Mouse (Mus musculus) frontal cortex, postnatal 14 days (tissue): ENCODE measurements around the gene Ephx3.

Experiments
- DNase-seq, 2 experiments: peaks; one replicate each; pipeline ENCODE4 v3.0.0; 2022; ENCODE audit warnings: low spot score in 2 of 2

The Ephx3 gene

GRCm38 (mm10) chr17:32173166-32173565 is 16.2 kb downstream of the Ephx3 start:
- DNase-seq: no peak

GRCm38 (mm10) chr17:32172485-32172884 is 16.9 kb downstream of the Ephx3 start:
- DNase-seq: no peak

GRCm38 (mm10) chr17:32169518-32170225 is 19.7 kb downstream of the Ephx3 start:
- DNase-seq: no peak

- DNase-seq: no peak
Measured at GRCm38 (mm10) chr17:32166687-32167086, 22.7 kb downstream of the Ephx3 start, which contains the start of gene Notch3. Gene Notch3 (minus strand): TSS chr17:32166852.

GRCm38 (mm10) chr17:32165803-32166595 is 23.4 kb downstream of the Ephx3 start:
- no peak for DNase-seq

- no peak for DNase-seq
Measured at GRCm38 (mm10) chr17:32165266-32165802, 24.0 kb downstream of the Ephx3 start.

GRCm38 (mm10) chr17:32164780-32165179 is 24.6 kb downstream of the Ephx3 start:
- DNase-seq: no peak

GRCm38 (mm10) chr17:32163910-32164650 is 25.3 kb downstream of the Ephx3 start:
- no peak for DNase-seq

GRCm38 (mm10) chr17:32162112-32162850 is 27.1 kb downstream of the Ephx3 start:
- peak in 1 of 2 experiments; percentile 37 for DNase-seq

- DNase-seq: no peak
Measured at GRCm38 (mm10) chr17:32160882-32161281, 28.5 kb downstream of the Ephx3 start.

- DNase-seq: no peak
Measured at GRCm38 (mm10) chr17:32158841-32159240, 30.5 kb downstream of the Ephx3 start.

GRCm38 (mm10) chr17:32146718-32147117 is 42.6 kb downstream of the Ephx3 start:
- DNase-seq: no peak

- peak; percentile 59 to 74 for DNase-seq
Measured at GRCm38 (mm10) chr17:32142907-32143854, 46.2 kb downstream of the Ephx3 start.

GRCm38 (mm10) chr17:32142234-32142633 is 47.1 kb downstream of the Ephx3 start:
- DNase-seq: no peak
